Mouse (Mus musculus): Measurements from ENCODE around the gene Olfr992. TPM values are rescaled to one million over a fixed set of nuclear protein-coding genes. Genes with fewer than 3 reads are reported as not detected.

The Olfr992 gene
- not detected in 2 replicates for polyA plus RNA-seq (2021; fragmentation: Nextera tagmentation)
- long read RNA-seq, experiment 1 = 0 reads
- long read RNA-seq, experiment 2 = 0 reads

DNA sequence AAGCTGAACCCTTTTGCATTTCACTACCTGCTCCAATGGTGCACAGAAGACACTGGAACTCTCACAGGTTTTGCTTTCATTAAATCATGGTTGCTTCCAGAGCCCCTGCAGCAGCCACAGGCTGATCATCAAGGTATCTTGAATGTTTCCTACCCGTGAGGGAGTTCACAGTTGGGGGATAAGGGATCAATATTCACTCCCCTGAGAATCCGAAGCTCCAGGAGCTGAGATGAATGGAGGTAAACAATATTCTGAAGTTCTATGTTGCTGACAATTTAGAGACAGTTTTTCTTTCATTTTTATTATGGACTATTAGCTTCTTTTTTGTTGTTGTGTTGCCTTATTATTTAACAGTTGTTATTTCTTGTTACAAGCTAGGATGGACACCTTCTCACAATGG, at the start of gene Olfr992:
TSS of gene Olfr992 (minus strand) at position 101 of the 400 bp plus-strand sequence.

DNA sequence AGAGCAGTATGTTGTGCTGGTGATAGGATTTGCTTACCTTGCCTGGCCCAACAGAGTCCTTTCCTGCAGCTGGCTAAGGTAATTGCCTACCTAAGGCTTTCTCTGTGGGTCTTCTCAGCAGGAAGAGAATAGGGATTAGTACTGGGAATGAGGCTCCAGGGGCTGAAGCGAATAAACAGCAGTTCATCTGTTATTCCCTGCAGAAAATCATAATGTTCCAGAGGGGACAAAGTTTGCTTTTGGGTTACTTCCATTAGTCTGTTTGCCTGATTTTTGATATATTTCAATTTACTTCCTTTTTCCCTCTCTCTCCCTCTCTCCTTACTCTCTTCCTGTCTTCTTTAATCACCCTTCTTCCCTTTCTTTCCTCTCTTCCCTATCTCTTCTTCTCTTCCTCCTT, 34.3 kb upstream of the Olfr992 start, which contains the start of gene Olfr995:
TSS of gene Olfr995 (minus strand) at position 101 of the 400 bp plus-strand sequence.

DNA sequence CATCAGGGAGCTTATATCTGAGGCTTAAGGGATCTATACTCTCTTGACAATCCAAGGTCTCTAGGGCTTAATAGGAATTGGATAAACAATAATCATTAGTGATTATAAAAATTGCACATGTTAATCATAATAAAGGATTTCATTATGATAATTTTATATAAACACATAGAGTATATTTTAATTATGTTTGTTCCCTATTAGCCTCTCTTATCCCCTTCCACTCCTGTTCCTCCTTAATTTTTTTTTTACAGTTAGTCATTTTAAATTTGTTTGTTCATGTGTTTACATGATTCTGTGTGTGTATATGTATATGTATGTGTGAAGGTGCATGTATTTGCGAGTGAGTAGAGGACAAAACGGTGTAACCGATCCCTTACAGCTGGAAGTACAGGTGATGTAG, 27.1 kb upstream of the Olfr992 start, which contains the start of gene Olfr994:
TSS of gene Olfr994 (minus strand) at position 101 of the 400 bp plus-strand sequence.

DNA sequence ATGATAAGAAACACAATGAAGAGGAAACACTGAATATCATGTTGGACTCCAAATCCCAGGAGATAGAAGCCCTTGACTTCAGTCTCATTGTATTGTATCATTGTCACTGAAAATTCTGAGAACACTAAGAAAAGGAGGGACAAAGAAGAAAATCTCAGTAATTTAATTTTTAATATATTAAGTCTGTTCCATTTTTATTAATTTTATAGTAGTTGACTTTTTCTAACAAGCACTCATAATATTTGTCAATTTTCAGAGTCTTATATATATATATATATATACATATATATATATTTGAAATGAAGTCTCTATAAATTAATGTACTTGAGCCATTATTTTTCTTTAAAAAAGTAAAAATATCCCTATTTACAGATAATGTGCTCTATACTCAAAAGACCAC, 5.5 kb upstream of the Olfr992 start, which contains the start of gene Olfr993:
TSS of gene Olfr993 (minus strand) at position 101 of the 400 bp plus-strand sequence.

DNA sequence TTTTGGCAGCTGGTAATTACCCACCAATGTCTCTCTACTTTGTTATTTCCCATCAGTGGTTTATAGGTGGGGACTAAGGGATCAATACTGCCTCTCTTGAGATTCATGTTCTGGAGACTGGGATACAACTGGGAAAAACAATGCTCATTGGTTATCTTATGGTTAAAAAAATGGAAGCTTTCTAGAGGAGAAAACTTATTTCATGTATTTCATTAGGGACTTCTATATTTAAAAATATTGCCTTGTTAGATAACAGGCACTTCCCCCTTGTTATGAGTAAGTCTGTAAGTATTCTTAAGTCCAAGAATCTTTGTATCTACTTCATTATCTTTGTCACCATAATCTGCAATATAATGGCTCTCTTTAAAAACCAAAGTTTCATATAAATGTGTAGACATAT, 46.1 kb downstream of the Olfr992 start, which contains the start of gene Olfr988:
TSS of gene Olfr988 (minus strand) at position 101 of the 400 bp plus-strand sequence.

Other genes with a start within 250 kb of the Olfr992 start
- gene Lrrc55, start 212.3 kb downstream of the Olfr992 start, polyA plus RNA-seq (2021; fragmentation: Nextera tagmentation) = 3.9 and 4.0 TPM in 2 replicates
- not detected in 2 replicates for gene Olfr987, start 70.2 kb downstream of the Olfr992 start, polyA plus RNA-seq (2021; fragmentation: Nextera tagmentation)
- gene Olfr988, start 46.2 kb downstream of the Olfr992 start, polyA plus RNA-seq (2021; fragmentation: Nextera tagmentation) = not detected in 2 replicates
- not detected in 2 replicates for gene Olfr993, start 5.4 kb upstream of the Olfr992 start, polyA plus RNA-seq (2021; fragmentation: Nextera tagmentation)
- not detected in 2 replicates for gene Olfr994, start 27.0 kb upstream of the Olfr992 start, polyA plus RNA-seq (2021; fragmentation: Nextera tagmentation)
- not detected in 2 replicates for gene Olfr995, start 34.2 kb upstream of the Olfr992 start, polyA plus RNA-seq (2021; fragmentation: Nextera tagmentation)
- 0.15 and 0.25 TPM in 2 replicates for gene 4833423E24Rik, start 109.6 kb upstream of the Olfr992 start, polyA plus RNA-seq (2021; fragmentation: Nextera tagmentation)
- not detected in 2 replicates for gene Olfr996, start 169.7 kb upstream of the Olfr992 start, polyA plus RNA-seq (2021; fragmentation: Nextera tagmentation)
- not detected in 2 replicates for gene Olfr998, start 179.5 kb upstream of the Olfr992 start, polyA plus RNA-seq (2021; fragmentation: Nextera tagmentation)
- not detected in 2 replicates for gene Olfr1000, start 202.4 kb upstream of the Olfr992 start, polyA plus RNA-seq (2021; fragmentation: Nextera tagmentation)
- not detected in 2 replicates for gene Olfr1002, start 241.2 kb upstream of the Olfr992 start, polyA plus RNA-seq (2021; fragmentation: Nextera tagmentation)

Data from layer of hippocampus, adult 6 months (tissue).